Mouse (Mus musculus): ENCODE measurements at regions not wholly inside any gene's neighbourhood (a gene's known extent, or its start where the extent isn't known, plus 50 kb on each side); places are given as distances from the start of the nearest gene placed in this dataset.
"Not testable (repeated sequence)": the region's sequence is repeated elsewhere in the genome, so short reads cannot be mapped to it uniquely, and the experiment has no call there.

DNA sequence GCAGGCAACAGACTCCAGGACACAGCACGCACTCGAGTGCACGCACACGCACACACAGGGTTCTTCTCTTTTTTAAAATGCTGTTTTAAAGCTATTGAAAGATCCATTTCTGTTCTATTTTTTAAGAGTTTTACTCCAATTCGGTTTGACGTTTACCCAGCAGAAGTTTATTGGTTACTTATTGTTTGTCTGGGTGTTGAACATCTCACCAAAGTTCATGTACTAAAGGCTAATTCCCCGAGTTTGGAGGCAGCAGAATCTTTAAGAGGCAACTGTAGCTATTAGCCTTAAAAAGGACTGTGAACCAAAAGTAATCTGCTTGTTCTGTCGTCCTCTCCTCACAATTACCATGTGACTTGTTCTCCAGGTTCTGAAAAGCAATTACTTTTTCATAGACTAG lies 263.0 kb upstream of the Nfia start:
- DNase-seq (ENCODE audit: low read depth, low spot score): no peak

DNA sequence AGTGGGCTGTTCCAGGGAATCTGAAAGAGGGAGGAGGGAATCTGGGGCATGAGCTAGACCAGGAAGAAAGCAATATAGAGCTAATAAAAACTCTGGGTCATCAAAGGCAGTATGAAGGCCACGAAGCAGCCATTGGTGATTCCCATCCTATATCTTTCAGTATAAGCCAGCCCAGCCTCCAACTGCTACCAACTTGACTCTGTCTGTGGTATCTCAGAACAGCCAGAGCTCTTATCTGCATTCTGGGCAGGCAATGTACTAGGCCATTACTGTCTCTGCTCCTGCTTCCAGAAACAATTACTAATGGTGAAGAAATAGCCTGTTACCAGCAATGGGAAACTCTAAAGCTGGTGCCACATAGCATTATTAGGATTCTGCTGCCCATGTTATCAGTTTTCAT lies 266.8 kb upstream of the Nfia start:
- DNase-seq (ENCODE audit: low read depth, low spot score): no peak

DNA sequence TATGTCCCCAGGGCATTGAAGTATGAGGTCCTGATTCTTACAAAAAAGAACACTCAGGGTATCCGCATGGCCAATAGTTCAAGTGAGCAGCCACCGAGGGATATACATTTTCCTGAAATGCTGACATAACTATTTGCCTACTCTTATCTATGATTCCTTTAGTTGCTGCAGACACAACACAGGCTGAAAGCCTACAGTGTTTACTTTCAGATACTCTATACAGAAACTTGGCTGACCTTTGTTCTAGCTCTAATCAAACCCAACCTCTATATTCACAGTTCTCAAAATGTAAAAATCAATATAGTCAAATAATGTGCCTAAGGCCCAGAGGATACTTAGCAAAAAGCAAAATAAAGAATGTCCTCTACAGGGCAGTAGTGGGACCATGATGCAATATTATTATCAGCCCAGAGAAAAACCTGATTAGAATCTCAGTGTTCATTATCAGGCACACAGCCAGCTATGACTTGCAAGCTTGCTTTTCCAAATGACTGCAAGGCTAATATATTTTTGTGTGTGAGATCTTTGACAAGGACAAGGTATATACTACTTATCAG lies 281.2 kb upstream of the Nfia start:
- DNase-seq (ENCODE audit: low read depth, low spot score): no peak

DNA sequence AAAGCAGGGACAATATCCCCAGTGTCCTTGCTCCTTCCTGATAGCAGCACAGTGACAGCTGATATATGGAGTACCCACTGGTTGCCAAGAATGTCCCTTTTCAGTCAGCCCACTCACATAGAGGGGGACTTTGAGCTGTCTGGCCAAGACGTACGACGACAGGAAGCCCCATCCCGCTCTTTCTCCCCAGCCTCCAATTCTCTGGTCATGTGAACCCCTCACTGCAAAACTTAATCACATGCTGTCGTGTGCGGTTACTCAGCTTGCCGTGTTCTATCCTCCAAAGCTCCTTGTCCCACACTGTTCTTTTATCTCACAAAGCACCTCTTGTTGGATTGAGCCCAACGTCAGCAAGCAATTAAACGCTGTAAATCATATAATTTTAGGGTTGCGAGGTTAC lies 286.2 kb upstream of the Nfia start:
- no peak for DNase-seq (ENCODE audit: low read depth, low spot score)

DNA sequence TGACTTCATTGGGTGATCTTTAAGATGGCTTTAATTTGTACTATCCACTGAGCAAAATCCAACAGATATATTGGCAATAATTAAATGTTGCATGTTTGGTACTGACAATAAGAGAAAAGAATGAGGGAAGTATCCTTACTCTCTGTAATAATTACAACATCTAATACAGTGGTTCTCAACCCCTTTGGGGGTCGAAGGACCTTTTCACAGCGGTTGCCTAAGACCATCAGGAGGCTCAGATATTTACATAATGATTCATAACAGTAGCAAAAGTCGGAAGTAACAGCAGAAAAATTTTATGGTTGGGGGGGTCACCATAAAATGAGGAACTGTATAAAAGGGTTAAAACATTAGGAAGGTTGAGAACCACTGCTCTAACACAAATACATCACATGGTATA lies 287.3 kb upstream of the Nfia start:
- DNase-seq (ENCODE audit: low read depth, low spot score): no peak

DNA sequence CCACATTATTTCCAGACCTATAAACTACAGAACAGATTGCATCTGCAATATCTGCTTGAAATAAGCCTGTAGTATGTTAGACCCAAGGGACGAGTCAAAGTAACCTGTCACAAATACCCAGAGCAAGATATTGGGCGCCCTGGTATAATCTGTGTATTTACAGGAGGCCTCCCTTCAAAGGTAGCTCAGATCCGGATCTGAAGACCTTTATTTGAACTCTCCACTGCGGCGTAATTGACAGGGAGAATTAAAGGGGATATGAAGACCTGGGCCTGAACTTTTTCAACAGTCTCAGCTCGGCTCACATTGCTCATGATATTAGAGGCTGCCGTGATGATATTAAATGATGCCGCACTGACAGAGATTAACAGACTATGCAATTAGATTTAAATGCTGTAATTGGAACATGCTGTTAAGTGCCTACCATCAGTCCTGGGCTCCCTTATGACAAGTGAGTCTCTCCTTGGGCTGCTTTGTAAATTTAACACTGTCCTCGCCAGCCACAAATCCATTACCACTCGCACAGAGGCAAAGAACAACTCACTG lies 289.8 kb upstream of the Nfia start:
- DNase-seq (ENCODE audit: low read depth, low spot score): no peak

DNA sequence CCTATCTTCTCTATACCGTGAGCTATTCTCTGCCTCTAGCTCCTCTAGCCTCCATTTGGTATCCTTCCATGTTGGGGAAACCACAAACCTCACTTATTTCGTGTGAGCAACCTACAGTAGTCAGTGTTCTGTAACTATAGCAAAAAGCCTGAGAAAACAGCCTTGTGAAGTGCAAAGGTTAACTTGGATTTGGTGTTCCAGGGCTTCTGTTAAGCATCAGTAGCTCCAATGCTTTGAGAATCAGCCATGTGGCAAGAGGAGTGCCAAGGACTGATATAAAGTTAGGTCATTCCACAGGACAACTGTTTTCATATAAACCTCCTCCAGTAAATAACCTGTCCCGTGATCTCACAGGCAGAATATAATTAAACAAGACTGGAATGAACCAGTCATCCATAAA lies 290.7 kb upstream of the Nfia start:
- no peak for DNase-seq (ENCODE audit: low read depth, low spot score)

DNA sequence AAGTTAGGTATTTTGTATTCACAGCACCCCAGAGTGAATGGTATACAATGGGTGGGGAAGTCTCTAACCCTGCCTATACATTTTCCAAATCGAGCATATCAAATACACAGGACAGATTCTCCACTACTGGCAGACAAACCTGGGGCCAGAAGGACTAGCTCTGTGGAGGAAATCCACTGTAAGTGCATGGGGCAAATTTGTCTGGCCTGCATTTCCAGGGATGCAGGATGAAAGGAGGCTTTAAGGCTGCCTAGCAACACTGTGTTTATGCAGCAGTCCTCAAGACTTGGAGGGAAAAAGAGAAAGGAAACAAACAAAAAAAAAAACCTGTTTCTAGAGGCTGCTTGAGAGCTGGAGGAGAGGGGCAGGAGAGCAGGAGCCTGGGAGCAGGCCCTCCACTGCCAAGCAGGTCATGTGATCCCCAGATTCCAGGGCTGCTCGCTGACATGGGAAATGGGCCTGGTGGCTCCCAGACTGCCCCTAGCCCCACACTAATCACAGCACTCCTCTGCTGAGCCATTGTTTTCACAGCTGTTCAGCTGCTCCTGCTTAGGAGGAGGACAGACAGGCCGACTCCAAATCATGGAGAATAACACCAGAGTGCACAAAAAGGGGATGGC lies 293.7 kb upstream of the Gm10192 start:
- peak; percentile 37 for DNase-seq (ENCODE audit: low read depth, low spot score)

DNA sequence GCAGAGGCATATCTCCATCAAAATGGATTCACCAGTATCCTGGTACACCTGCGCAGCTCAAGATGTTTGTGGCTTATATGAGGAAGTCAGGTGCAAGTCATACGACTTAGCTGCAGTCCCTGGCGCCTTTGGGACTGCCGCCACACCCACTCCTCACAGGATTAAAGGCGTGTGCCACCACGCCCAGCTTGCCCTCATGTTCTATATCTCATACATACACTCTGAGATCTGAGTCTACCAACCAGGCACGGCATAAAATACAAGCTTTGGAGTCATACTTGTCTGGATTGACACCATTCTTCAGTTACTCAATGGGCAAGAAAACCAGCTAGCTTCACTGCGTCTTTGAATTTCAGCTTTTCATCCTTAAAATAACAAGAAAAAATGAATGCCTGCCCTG lies 290.5 kb upstream of the Gm10192 start:
- DNase-seq (ENCODE audit: low read depth, low spot score): not testable (repeated sequence)

DNA sequence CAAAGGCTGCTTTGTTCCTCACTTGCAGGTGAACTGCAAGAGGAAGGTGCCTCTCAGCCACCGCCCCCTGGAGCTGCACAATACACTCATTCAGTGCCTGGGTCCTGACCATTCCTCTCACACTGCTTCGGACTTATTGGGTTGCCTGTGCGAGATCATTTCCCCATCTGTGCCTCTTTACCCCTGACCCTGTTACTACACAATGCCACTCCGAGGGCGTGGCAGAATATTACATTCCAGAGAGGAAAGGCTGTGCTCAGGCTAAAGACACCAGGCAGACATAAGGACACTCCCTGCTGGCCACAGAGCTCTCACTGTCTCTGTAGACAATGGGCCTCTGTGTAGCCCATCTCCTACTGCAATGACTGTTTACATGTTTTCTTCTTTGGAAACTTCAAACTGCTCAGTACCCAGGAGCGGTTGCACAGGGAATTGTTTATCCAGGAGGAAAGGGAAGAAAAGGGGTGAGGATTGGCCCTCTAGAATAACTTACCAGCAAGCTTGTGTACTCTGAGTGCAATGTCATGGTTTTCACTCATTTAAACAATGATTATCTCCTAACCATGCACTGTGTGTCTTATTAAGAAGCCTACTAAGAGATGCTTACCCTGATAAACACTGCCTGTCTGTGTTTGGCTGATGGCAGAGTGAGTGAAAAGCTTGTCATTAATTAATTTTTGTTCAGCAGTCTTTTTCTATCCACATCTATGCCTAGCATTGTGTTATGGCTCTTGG lies 283.1 kb upstream of the Gm10192 start:
- DNase-seq (ENCODE audit: low read depth, low spot score): no peak

DNA sequence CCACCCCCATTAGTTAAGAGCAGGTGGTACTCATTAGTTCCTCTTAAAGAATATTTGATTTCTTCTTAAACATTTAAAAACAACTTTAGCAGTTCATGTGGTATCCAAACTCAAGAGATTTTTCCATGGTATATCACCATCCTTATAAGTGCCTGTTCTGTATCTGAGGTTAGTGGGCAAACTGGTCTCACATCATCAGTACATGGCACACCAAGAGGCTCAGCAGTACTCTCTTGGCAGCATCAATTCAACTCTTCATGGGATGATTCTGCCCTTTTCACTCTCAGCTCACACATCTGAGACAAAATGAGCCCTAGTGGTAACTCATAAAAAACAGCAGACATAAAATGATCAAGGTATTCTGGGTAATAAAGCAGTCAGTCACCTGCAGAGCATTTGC lies 282.6 kb upstream of the Gm10192 start:
- DNase-seq (ENCODE audit: low read depth, low spot score): no peak

DNA sequence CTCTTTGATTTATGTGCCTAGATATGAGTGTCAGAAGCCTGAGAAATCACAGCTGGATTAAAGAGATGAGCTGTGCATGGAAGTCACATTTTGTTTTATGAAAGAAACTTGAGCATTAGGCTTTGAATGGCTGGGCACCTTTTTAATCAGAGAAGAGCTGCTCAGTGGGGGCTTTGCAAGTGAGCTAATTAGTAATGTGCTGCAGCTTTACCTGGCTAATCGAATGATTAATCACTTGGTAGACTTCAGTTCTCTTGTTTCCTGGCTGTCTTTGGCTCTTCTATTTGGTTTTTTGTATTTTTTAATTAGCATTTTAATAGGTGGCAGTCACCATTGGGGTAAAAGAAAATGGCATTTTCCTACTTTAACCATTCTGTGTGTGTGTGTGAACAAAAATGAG lies 278.2 kb upstream of the Gm10192 start:
- DNase-seq (ENCODE audit: low read depth, low spot score): no peak

DNA sequence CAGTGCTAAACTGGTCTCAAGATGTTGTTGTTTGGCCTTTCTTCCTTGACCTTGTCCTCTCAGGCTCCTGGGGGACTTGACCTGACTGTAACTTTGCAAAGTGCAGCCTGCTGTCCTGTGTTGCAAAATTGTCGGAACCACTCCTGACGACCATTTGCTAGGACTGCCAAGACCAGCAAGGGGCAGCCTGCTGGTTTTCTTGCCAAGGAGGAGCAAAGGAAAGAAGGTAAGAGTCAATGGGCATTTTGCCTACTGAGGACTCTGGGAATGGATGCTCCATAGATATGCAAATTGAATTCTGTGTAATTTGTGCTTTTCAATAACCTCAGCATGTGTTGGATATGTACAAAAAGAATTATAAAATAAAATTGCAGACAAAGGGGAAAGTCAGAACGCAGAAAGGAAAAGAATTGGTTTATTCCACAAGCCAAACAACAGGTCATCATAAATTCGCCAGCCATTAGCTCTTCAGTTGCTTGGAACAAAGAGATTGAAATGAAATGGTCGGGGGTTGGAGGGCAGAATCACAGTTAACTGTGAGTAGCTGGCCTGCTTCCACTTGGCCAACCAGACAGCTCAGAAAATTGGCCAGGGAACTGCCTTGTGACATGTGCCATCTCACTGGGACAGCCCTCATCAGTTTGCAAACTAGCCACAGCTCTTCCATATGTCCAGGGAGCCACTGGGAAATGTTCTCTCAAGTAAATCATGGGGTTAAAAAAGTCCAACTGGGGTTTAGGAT lies 256.5 kb upstream of the Gm10192 start:
- DNase-seq (ENCODE audit: low read depth, low spot score): peak; percentile 28

DNA sequence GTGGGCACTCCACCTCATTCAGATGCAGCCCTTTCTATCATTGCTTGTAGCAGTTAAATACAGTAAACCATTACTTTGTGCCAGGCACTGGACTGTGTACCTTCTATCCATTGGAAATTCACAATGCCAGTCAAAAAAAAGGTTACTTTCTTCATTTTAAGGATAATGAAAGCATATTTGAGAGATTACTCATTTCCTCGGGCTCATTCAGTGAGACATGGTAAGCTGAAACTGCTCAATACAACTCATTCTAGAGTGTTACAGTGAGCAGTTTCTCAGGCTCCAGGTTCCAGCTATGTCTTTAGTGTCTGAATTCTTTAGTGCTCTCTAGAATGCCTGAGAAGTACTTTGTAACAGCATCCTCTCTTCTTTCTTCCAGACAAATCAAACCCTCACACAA lies 249.7 kb upstream of the Gm10192 start:
- DNase-seq (ENCODE audit: low read depth, low spot score): no peak

DNA sequence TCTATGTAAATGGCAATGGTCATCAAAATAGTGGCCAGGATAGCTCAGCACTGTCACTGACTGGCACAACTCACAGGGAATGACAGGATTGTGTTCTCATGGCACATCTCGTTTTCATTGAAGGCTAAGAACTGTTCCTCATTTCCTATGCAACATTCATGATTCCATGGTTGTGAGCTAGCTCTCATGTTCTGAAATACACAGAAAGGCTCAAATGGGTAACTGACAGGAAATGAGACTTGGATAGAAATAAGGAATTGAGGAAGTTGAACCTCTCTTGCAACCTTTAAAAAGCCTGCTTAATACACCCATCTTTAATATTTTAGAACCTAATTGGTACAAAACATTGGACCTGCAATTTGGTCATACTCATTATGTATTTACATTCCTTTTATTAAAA lies 249.1 kb upstream of the Gm10192 start:
- DNase-seq (ENCODE audit: low read depth, low spot score): no peak

DNA sequence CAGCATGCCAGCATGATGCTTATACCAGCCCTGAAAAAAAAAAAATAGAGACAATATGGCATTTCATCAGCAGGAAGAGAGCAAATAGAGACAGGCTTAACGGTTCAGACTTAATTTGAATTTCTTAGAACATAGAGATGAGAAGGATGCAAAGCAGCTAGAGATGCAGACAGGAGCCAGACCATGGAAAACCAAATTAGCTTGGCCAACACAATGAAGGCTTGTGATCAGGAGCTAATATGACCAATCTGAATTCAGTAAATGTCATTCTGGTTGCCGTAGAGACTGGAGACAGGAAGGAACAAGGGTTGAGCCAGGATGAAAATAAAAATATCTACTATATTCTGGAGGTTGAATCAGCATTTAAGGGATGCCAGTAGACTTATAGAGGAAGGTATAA lies 248.3 kb upstream of the Gm10192 start:
- no peak for DNase-seq (ENCODE audit: low read depth, low spot score)

DNA sequence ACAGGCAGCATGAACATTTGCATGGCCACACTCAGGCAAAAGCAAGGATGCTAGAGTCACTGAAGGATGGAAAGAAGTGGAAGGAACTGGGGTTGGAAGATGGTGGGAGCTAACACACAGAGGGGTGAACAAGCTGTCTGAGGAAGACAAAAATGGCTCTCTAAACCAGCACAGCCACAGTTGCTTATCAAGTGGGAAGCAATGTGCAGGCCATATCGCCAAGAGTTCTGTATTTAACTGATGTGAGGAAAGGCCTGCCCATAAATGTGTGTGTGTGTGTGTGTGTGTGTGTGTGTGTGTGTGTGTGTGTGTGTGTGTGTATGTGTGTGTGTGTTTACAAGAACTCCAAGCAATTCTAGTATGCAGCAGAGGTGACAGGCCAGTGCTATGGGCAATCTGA lies 236.9 kb upstream of the Gm10192 start:
- no peak for DNase-seq (ENCODE audit: low read depth, low spot score)

DNA sequence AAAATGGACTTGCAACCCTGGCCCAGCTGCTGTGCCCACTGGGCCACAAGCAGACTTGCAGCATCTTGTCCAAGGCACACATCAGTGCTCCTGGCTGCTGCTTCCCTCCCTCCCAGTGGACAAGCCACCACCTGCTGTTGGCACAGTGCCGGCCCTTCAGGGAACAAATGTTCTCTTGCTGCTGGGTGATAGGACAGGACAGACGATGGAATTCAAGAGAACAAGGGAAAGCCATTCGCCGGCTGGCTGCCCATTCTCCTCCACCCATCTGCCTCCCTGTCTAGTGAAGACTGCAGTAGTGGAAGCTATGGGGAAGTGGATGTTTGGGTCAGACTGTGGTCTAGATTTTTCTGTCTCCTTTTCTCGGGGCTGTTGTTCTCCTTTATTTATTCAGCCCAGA lies 235.7 kb upstream of the Gm10192 start:
- DNase-seq (ENCODE audit: low read depth, low spot score): peak; percentile 34

DNA sequence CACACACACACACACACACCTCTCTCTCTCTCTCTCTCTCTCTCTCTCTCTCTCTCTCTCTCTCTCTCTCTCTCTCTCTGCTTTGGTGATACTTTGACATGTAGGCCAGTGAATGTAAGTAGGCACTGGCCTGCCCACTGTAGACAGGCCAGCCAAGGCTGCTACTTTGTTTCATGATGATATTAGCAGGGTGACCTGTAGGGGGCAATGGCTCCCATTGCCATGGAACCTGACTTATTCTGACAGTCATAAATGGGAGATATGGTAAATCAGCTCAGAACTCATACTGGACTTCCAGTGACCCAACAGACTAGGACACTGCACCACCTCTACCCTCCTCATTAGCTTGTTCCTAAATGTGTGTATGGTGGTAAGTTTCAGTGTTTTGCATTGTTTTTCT lies 235.0 kb upstream of the Gm10192 start:
- no peak for DNase-seq (ENCODE audit: low read depth, low spot score)

DNA sequence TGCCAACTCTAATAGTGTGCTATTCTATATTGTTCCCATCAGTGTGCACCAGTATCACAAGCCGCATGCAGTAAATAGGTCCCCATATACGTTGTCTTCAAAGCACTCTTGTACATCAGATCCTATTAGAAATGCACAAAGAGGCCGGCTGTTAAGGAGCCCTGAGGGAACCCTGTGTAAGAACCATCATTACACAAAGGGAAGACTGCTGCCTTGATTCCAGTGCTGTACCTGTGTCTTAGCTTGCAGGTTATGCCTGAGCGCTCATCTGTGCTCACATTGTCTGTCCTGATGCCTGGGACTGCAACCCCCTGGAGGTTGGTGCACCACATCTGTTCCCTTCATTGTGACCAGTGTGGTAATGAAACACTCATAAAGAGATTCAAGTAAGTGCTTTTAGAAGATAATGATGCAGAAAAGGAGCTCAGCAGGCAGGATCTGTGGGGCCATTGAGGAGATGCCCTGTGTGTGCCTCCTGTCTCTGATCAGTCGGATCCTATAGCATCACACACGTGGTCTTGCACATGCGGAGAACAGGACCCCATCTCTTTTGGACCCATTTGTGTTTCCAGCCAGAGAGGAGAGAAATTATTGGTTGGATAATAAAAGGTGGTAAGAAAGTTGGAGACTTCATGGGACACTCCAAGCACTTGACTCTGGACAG lies 225.8 kb upstream of the Gm10192 start:
- DNase-seq (ENCODE audit: low read depth, low spot score): no peak

DNA sequence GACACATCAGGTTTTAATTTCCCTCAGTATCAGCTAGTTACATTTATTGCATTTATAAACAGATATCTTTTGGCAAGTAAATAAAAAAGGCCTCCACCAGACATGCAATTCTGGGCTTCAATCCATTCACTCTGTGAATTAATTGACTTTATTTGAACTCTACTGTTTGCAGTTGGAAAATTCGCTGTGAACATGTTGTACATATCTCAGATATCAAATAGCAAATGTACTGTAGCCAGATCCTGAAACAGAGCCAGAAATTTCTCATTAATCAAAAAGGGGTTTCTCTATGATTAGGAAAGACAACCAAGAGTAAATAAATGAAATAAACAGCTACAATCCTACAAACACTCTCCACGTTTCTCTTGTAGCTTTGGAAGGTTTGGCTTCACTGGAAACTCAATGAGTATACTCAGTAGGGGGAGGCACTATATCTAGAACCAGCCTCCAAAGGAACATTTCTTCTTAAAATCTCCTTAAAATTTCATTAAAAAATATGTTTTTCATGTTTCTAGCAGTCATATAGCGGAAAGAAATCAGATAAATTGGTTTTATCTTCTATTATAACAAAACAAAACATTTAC lies 211.8 kb upstream of the Gm10192 start:
- no peak for DNase-seq (ENCODE audit: low read depth, low spot score)

DNA sequence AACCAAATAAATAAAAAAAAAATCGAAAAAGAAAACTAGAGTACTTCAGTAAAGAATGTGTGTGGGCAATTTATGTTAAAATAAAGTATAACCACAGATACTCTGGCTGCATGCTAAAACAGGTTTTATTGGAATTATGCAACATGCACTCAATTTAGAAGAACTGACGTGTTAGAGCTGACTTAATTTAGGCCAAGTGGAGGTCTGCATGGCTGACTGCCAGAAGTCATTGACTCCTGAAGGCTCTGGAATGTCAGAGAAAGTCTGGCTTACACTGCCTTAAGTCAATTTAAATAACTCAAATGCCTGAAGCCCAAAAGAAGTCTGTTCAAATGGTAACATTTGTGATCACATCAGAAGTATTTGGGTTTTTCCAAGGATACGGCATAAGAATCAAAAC lies 198.1 kb upstream of the Gm10192 start:
- no peak for DNase-seq (ENCODE audit: low read depth, low spot score)
